Mouse (Mus musculus) cerebellum, adult 9-11 months (tissue): ENCODE results near the gene Myl12a.

Source experiments
- DNase-seq: peaks from one replicate; pipeline ENCODE4 v3.0.0; 2022

Gene Myl12a

DNA sequence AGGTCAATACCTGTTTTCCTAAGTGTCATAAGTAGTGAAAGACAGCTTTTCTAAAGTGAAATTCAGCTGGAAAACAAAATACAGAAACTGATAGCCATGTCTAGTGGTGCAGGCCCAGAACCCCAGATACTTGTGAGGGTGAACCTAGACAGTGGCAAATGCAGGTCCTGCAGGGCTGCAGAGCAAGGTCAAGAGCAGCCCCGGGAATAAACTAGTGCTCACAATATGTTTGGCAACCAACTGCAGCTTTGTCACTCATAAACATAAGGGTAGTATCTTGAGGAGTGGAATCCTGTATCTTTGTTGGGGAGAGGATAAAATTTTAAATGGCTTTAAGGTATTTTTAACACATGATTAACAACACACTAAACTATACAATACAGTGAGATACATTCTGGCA, 7.1 kb upstream of the Myl12a start:
- DNase-seq: no peak

DNA sequence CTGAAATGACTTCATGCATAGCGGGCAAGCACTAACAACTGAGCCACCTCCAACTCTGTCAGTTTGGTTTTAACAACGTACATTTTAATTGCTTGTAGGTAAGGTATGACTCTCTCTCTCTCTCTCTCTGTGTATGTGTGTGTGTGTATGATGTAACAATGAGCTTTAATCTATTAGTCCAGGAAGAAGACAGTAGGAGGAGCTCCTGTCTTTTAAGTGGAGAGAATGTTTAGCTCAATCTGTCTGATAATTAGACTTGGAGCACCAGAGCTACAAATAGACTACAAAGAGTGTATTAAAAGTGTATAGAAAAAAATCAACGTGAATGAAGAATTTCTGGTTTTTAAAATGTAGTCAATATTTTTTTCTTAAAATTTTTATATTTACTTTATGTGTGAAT, 6.0 kb upstream of the Myl12a start:
- DNase-seq: no peak

DNA sequence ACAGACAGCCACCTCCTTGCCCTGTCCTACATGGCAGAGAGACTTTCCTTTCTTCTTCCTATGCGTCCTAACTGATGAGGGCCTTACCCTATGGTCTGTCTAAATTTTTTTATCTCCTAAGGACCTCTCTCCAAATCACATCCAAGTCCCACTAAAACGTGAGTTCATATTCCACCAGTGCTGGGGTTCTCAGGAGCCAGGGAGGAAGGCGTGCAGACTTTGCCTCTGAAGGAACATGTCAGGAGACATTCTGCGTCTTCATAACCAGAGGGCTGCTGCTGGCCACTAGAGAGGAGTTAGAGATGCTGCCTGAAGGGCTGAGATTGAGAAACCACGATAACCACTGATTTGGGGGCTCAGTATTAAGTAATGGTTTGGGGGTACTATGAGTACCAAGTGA, 4.3 kb upstream of the Myl12a start:
- DNase-seq: no peak

DNA sequence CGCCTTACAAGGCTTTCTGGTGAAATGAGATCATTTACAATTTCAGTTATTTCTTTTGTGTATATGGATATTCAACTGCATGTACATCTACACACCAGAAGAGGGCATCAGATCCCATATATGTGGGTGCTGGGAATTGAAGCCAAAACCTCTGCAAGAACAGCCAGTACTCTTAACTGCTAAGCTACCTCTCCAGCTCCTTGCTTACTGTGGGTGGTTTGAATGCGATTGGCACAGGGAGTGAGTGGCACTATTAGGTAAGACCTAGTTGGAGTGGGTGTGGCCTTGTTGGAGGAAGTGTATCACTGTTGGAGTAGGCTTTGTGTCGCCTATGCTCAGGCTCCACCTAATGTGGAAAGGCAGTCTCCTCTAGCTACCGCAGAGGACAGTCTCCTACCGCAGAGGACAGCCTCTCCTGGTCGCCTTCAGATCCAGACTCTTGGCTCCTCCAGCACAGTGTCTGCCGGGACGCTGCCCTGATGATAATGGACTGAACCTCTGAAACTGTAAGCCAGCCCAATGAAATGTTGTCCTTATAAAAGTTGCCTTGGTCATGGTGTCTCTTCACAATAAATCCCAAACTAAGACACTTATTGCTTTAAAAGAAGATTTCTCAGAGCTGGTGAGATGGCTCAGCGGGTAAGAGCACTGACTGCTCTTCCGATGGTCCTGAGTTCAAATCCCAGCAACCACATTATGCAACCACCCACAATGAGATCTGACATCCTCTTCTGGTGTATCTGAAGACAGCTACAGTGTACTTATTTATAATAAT, 1.7 kb upstream of the Myl12a start:
- no peak for DNase-seq

DNA sequence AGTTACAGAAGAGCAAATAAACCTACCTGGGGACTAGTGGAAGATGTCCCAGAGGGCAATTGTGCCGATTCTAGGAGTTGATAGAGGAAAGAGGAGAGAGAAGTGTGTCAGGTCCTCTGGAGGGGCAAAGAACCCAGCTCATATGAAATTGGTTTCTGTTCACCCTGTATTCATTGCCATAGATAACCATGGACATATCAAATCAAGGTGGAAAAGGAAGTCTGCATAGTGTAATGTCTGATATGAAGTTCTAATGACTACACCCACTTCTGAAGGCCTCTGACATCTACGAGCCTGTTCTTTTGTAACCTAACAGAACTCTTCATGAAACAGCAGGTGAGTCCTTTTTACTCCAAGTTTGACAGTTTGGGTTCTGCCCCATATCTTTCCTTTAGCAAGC, 1.0 kb upstream of the Myl12a start:
- no peak for DNase-seq

DNA sequence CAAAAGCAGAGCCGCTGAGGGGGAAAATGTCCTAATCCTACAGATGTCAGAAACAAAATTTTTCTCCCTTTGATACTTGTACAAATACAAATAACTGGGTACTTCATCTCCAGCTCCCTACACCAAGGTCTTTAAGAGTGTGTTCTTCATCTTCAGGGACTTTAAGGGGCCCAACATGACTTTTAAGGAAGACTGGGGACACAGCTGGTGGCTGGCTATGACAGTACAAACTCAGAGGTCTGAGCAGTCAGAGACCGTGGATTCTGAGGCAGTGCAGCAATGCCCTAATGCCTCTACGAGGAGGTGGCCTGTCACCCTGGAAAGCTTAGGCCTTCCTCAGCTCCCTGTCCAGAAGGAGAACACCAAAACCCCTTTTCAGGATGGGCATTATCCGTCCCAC, 434 bp upstream of the Myl12a start:
- DNase-seq: no peak

DNA sequence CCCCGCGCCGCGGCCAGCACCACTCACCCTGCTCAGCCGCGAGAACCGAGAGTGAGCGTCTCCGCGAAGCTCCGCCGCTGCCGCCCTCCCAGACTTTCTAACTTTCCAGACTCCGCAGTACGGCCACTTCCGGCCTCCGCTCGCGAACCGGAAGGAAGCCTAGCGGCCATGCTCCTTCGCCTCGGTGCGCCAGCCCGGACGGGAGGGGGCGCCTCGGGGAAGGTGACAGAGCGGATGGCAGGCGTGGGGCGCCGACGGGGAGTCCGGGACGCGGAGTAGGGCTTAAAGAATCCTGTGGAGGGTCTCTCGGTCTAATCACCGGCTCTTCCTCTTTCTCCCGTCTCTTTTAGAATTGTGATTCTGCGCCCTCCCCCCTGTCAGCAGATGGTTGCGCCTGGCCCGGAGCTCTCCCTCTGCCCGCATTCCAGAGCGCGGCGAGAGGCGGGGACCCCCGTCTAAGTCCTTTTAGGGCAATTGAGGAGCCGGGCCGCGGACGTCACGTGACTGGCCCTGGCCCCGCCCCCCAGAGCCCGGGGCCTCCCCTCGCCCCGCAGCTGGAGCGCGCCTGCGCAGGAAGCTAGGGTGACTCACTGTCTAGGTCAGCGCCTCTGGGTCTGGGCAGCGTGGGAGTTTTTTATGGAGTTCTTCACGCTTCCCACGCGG, 466 bp downstream of the Myl12a start, which contains the start of gene Myom1:
Gene Myom1, plus strand, starts transcription at position 553 of the 663 bp plus-strand sequence.
- DNase-seq: peak; percentile 96

DNA sequence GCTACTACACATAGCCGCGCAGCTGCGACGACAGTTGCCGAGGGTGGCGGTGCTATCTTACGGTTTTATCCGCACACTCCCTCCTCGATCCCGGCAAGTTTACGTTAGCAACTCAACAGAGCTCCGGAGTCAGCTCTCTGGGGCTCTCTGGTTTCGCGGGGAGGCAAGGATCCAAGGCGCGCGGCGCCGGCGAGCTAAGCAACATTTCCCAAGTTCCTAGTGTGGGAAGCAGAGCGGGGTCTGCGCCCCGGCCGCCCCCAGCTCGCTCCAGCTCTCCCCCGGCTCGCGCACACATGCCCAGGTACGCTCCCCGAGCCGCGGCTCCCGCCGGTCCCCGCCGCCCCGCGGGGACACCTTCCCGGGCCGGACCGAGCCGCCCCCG, 988 bp downstream of the Myl12a start:
- DNase-seq: no peak

DNA sequence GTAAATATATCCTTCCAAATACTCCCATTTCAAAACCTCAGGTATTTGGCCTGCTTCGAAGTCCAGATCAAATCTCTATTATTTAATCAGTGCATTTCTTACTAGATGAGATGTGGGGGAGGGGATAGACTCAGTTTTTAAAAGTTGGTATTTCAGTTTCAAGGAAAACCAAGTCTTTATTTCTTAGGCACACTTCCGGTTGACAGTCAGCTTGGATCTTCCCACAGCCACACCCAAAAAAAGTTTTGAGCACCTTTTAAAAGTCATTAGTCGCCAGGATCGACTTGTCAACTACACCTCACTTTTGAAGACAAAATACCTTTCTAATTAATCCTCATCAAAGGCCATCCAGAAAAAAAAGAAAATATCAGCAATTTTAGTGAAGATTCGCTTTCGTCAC, 1.6 kb downstream of the Myl12a start:
- DNase-seq: no peak

DNA sequence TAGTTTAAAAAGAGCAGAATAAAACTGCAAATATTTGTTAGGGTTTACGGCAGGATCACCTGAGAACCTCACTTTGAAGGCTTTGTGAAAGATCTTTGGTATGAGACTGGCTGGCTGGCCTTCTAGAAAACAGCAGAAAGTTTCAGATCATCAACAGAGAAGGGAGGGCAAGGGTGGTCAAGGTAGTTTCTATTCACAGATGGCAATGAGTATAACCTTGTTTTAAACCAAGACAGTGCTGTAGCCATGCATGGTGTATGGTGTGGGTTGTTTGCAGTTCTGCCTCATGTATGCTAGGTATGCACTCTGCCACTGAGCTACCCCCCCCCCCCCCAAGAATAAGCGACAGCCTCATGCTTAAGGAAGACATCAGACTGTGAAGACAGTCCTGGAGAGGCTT, 2.4 kb downstream of the Myl12a start:
- no peak for DNase-seq

DNA sequence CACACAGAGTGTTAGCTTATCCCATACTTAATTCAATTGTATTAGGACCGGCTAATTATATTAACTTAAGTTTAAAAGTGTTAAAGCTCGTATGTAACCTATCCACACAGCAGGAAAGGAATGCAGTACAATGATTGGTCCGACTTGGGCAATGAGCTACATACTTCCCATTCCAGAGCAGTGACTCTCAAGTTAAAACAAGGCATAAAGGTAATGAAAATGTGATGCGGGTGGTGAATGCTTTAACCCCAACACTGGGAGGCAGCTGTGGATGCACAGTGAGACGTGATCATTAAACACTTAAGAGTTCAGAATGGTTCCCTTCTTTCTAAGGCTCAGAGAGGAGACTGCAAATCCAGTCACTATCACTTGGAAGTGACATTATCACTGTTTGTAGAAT, 3.5 kb downstream of the Myl12a start:
- no peak for DNase-seq

DNA sequence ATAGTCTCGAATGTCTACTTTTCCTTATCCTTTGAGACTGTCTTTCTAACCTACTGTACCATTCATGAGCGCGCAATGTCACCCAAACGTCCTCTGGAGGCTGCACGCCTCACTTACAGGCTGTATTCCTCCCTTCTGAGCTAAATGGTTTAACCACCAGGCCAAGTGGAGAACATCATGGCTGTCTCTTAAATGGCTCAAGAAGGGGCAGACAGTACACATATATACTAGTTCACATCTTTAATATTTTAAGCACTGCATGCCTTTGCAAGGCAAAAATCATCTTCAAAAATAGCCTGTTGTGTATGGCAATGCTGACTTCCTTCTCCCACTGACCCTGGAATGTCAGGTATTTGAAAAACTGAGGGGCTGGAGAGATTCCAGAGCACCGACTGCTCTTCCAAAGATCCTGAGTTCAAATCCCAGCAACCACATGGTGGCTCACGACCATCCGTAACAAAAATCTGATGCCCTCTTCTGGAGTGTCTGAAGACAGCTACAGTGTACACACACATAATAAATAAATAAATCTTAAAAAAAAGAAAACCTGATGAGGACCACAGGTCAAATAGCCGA, 4.2 kb downstream of the Myl12a start:
- no peak for DNase-seq

DNA sequence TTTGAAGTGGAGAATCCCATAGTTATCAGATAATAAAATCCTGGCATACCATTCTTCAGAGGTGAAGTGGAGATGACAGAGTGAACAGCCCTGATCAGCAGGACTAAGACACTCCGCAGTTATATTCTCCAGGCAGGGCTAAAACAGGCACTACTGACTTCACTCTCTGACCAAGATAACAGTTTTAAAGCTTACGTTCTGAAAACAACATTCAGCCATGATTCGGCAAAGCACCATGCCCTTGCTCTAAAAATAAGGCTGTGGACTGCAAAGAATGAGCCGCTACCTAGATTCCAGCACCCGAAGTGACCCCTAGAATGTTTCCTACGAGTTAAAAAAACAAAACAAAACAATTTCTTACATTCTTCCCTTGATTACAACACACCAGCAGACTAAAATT, 4.8 kb downstream of the Myl12a start:
- no peak for DNase-seq

DNA sequence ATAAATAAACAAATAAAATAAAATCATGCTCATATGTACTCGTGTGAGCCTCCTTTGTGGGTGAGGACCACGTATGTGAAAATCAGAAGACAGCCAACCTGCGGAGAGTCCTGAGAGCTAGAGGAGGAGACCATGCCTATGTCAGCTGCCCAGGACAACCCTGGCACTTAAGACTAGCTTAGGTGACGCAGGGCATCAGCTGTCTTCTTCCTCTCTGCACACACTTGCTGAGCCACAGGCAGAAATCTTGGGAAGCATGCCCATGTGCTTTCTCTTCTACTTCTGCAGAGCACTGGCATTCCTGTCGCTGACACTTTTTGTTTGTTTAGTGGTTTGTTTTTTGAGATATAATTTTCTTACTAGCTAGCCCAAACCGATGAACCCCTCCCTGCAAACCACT, 7.1 kb downstream of the Myl12a start:
- no peak for DNase-seq

DNA sequence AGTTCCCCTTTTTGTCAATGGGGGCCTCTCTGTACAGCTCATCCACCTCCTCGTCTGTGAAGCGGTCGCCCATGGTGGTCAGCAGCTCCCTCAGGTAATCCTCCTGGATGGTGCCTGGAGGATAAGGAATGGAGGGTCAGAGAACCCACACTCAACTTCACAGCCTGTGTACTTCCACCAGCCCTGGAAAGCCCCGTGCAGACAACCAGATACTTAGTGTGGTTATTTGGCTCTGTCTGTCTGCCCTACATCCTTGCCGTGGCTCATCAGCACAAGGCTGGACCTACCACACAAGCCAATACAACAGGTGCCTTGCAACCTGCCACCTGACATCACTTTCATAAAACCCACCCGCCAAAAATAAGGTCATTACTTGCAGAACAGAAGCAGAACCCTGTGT, 8.0 kb downstream of the Myl12a start:
- no peak for DNase-seq

DNA sequence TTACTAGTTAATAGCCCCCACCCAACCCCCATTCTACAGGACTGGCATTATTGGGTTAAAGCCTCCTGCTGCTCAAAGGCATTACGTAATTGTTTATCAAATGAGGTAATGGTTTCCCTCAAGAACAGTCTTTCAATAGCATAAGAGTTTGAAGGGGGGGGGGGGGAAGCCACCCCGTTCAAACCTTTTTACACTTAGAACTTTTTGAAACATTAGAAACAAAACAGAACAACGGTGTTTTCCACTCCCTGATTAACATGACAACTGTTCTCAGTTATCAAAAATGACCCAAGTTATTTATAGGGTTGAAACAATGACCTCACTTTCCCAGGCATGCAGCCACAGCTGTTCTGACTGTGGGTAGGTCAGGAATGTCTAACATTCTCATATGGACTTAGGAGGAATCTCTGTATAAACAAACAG, 9.3 kb downstream of the Myl12a start:
- DNase-seq: no peak

DNA sequence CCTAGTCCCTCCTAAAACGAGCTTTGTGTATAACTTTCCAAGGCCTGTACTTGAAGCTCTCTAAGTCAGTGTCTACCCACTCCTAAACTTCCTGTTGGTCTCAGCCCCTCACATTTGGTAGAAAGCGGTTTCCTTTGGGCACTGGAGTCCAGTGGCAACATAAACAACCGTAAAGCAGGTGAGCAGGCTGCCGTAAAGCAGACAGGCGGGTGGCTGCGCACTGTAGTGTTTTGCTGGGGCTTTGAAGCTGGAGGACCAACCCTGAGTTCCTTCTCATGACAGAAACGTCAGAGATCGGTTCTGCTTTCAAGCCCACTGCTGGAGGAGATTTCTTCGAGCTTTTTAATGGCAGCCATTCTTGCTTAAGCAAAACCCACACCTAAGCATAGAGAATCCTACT, 10.0 kb downstream of the Myl12a start:
- no peak for DNase-seq

DNA sequence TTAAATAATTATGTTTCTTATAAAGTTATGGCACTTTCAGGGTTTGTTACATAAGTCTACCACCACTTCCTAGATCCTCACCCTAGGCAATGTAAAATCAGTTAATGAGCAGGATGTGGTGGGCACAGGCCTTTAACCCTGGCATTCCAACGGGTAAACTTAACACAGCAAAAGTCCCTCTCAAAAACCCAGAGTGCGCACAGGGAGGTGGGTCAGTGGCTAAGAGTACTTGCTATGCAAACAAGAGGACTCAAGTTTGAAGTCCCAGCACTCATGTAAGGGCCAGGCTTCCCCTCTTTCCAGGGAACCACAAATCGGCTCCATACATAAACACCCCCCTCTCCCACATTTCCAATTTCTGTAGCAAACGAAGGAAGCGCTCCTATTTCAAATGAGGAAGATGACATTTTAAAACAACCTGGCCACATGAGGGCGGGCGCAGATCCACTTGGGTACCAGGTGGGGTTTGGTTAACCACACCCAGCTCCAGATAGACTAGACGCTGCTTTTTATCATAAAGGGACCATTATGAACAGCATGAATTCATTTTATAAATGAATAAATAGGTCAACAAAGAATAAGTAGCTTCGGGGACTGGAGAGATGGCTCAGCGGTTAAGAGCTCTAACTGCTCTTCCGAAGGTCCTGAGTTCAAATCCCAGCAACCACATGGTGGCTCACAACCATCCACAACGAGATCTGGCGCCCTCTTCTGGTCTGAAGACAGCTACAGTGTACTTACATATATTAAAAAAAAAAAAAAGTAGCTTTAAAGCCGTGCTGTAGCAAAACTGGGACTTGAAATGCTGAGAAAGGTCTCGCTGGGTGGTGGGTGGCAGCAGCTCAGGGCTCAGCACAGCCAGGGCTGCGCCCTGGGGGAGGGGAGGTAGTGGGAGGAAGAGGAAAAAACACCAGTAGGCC, 10.7 kb downstream of the Myl12a start:
- DNase-seq: no peak

DNA sequence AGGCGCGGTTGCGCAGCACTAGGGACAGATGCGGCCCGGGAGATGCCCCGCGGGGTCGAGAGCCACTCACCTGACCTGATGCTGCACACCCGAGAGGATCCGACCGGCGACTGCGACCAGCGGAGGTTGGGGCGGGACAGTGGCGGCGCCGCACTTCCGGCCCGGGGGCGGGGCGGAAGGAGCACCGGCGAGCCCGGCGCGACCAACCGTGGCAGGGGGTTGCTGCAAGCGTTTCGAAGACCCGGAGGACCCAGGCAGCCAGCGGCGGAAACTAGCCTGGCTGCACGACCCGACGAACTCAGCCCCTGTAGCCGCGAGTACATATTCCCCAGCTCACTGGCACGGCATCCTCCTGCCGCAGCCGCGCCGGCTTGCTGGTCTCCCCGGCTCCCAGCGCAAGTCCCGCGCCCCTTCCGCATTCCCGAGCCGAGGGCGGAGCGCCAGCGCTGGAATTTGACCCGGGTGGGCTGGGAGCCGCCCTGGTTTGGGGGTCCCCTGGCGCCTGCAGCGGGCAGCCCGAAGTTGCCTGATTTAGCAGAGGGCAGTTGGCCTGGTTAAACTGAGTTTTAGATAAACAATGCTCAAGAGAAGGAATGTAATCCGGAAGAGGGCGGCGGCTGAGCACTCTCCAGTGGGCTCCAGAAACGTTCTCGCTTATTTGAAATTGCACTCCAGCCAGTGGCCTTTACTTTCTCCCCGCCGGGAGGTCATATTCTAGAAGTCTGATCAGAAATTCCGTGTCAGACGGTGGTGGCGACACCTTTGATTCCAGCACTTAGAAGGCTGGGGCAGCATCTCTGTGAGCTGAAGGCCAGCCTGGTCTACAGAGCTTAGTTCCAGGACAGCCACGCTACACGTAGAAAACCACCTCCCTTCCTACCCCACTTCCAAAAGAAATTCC, 12.0 kb downstream of the Myl12a start:
- peak; percentile 80 for DNase-seq

DNA sequence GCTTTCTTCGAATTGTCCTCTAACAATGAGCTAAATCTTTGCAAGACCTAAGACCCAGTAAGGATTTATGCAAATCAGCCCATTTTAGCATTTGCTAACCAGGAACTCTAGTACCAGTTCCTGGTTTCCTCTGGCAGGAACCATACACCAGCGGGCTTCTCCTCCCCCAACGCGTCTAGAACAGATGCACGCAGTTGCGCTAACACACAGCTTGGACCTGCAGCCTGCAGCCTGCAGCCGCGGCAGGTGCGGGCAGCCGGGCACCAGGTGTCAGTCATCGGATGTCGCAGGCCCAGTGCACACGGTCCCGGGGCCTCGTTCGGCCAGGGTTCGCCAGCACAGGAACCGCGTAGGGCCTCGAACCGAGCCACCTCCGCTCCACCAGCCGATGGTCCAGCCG, 12.7 kb downstream of the Myl12a start:
- DNase-seq: no peak

DNA sequence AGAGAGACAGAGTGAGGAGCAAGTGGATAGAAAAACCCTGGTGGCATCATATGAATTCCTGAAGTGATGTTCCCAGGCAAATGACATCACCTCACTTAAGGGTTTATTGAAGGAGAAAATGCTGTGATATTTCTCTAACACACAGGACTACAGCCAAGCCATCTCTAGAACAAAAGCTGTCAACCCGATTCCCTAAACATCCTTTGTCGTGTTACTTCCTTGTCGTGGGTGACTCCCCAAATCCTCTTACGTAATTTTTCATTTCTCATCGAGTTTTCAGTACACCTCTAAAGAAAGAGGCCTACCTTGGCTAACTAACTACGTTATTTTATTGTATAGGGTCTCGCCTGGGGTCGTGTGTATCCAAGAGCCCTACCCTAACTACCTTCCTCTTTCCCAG, 13.2 kb downstream of the Myl12a start:
- DNase-seq: no peak

DNA sequence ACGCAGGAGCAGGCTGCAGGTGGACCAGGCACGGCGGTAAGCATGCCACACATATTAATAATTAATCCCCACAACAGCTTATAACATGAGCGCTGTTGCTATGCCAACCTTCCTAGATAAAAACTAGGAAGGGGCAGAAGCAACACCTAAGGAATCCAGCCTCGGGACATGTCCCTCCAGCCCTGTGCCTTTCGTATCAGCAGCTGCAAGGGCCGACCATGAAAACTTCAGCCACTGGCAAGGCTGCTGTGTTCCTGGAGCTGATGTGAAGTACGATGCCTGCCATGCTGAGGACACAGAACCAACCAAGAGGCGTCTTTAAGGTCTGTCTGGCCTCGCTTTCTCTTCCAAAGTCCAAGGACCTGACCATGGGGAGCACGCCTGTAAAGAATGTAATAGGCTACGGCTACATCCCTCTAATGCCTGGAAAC, 14.3 kb downstream of the Myl12a start:
- no peak for DNase-seq
